Mouse (Mus musculus) bone marrow macrophage, adult 2 months (primary cell): ENCODE data around the gene Pla2g4a. TPM values are rescaled to one million over a fixed set of nuclear protein-coding genes. Genes with fewer than 3 reads are reported as not detected.

ENCODE experiments used
- H3K27ac ChIP-seq: 2 replicates; pipeline ENCODE4 v1.5.1; 2012; ENCODE audit warnings: low read depth, low read length; ENCODE audit not compliant: insufficient read depth
- H3K4me1 ChIP-seq: 2 replicates; pipeline ENCODE4 v1.6.1; 2012; ENCODE audit warnings: low read length; ENCODE audit not compliant: control insufficient read depth, insufficient read depth
- H3K4me3 ChIP-seq: 2 replicates; pipeline ENCODE4 v1.5.1; 2012; ENCODE audit warnings: mild to moderate bottlenecking, low read length, moderate library complexity; ENCODE audit not compliant: insufficient read depth
- CTCF ChIP-seq: IDR thresholded peaks from 2 replicates; pipeline ENCODE4 v1.5.1; 2012; ENCODE audit warnings: low read depth, mild to moderate bottlenecking, low read length, moderate library complexity
- POLR2A ChIP-seq: IDR thresholded peaks from 2 replicates; pipeline ENCODE4 v1.6.1; 2012; ENCODE audit warnings: mild to moderate bottlenecking, low read depth, low read length, borderline replicate concordance
- polyA plus RNA-seq: library from polyadenylated mRNA; stranded (reverse); fragments of >200 nt; gene quantifications from 2 replicates; pipeline ENCODE4 v1.2.4, GENCODE M21; 2012; ENCODE audit not compliant: missing spikeins, insufficient read depth, insufficient read length

Pla2g4a gene
- polyA plus RNA-seq, 1 experiment = 27.1 TPM

DNA sequence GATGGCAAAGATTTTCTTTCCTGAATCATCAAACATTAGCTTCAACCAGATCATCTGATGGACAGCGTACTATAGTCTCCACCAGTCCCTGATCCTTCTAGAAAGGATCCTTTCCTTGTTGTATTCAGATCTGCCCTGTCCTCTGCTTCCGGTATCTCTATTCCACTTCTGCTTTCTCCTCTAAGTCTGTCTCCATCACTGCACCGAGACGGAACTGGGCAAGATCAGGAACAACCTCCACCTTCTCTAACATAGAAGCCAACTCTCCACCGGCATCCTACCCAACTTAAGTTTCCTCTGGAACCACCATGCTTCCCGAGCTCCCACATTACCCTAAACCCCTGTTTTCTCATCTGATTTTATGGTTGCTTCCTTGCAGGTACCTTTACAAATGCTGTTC lies 7.1 kb downstream of the Pla2g4a start:
- TF ChIP-seq CTCF (no peak), POLR2A (no peak)
- H3K4me1 ChIP-seq = peaks cover 51% of the 10 kb centered on the region
- no peak overlapping the region for H3K4me3 ChIP-seq
- H3K27ac ChIP-seq = peak overlapping the region; percentile 59

DNA sequence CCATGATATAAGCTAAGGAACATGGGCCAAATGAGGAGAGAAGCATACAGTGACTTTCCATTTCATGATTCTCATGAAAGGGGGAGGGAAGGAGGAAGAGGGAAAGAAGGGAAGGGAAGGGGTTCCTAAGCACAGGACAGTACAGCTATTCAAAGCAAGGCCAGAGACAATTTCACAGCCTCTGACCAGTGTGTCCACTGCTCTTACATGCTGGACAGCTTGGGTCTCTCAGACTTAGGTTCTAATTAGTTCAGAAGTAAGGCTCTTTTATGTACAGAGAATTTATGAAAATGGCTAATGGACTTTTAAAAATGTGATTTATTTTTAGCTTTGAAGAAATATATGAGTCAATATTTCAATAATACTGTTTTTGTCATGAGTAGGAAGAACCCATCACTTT lies 9.0 kb downstream of the Pla2g4a start:
- no peak for TF ChIP-seq POLR2A
- no peak for TF ChIP-seq CTCF
- Histone ChIP-seq H3K27ac (0 out of 2 replicates have a peak overlapping the region, but pooled peaks have one; percentile 19), H3K4me1 (peaks cover 61% of the 10 kb centered on the region), H3K4me3 (no peak overlapping the region)

DNA sequence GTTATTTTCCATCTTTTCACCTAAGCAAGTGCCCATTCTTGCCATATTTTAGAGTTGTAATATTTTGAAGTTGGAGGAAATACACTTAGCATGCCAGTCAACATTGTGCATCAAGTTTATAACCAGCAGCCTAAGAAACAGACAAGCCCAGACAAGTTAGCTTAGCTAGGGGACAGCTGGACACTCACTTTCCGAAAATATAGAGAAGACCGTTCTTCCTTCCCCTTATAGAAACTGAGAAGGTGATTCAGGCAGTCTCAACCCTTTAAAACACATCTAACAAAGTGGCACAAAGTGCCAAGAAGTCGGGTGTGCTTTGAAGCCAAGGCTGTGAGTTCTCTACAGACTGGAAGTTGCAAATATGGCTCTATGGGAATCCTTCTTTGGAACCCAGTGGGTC lies 10.4 kb downstream of the Pla2g4a start:
- no peak for TF ChIP-seq CTCF
- Histone ChIP-seq H3K4me3 (no peak overlapping the region), H3K27ac (peak overlapping the region; percentile 78), H3K4me1 (peaks cover 60% of the 10 kb centered on the region)

DNA sequence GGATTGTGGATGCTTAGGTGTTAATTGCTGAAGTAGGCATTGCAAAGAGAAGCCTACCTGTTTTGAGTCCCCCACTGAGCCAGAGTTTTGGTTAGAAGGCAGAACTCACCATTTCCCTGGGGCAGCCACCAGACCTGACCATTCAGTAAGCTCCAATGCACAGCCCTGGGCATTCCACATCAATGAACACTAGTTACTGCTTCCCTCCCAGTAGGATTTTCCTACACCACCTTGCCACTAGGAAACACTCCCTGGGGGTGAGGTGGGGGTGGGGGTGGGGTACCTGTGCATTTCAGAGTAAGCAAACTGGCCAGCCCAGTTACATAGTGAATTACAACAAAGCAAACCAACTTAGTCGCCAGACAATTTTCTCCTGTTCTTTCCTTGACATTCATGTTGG lies 10.8 kb downstream of the Pla2g4a start:
- no peak overlapping the region for H3K4me3 ChIP-seq
- H3K4me1 ChIP-seq = peaks cover 60% of the 10 kb centered on the region
- H3K27ac ChIP-seq = peak overlapping the region; percentile 78
- TF ChIP-seq CTCF (no peak), POLR2A (no peak)

DNA sequence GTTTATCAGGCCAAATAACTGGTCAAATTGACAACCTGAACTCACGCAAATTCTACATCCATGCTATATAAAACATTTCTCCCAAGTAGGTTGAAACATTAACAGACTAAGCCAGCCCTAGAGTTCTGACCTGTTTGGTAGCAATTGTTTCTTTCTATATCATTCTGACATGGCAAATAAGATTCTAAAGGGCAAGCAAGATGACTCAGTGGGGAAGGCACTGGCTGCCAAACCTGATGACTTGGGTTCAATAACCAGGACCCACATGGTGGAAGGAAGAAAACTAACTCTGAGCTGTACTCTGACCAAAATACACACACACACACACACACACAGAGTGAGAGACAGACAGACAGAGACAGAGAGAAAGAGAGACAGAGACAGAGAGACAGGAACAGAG lies 11.8 kb downstream of the Pla2g4a start:
- H3K27ac ChIP-seq = peak overlapping the region; percentile 78
- TF ChIP-seq POLR2A (no peak), CTCF (no peak)
- H3K4me3 ChIP-seq = no peak overlapping the region
- H3K4me1 ChIP-seq = peaks cover 58% of the 10 kb centered on the region

DNA sequence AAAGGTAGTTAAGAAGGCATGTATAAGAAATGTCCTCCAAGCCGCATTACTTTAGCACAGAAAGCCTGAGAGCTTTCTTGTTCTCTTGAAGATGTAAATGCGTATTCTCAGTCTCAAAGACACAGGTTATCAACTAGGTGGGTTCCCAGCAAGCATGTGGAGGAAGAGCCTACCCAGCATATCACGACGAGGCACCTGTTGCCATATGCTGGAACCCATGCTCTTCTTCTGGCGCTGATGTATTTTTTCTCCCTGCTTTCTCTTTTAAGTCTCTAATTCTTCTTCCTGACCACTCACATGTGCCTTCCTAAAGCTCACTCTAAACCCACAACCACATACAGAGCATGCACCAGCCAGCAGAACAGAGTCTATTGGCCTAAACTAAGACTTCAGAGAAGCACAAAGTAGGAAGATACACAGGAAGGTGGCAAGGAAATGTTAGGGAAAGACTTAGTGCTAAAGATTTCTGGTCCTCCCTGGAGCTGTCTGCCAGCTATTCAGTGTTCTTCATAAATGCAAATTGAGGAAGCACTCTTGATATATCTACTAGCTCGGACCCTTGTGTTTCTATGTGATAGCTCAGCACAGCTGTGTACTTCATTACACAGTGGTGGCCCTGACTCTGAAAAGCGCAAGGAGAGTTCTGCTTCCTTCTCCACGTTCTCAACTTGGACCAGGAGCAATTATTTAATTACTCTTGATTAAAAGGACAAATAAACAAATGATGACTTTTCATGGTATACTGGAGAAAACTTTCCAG lies 12.8 kb downstream of the Pla2g4a start:
- TF ChIP-seq CTCF = no peak
- TF ChIP-seq POLR2A = no peak

DNA sequence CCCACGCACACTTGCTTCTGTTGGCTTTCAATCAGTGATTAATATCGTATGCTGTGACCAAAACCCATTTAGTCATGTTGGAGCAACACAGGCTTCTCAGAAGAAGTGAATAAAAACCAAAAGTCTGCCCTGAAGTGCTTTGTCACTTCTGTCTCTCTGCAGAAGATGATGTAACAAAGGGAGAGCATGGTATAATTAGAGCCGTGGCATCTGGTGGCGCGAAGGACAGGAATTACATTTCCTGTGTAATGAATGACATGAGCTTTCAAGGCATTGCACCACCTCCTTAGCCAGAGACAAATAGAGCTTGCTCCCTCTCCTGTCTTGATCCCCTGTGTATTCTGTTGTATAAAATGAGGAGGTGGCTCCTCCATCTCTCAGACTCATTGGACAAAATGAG lies 14.1 kb downstream of the Pla2g4a start:
- TF ChIP-seq CTCF = no peak
- no peak for TF ChIP-seq POLR2A
- peak overlapping the region; percentile 80 for H3K27ac ChIP-seq
- peaks cover 56% of the 10 kb centered on the region for H3K4me1 ChIP-seq
- H3K4me3 ChIP-seq = peak overlapping the region; percentile 50

More for the DNA sequence above, 12.8 kb downstream of the Pla2g4a start:
- H3K27ac ChIP-seq = peak overlapping the region; percentile 66
- peaks cover 57% of the 10 kb centered on the region for H3K4me1 ChIP-seq
- H3K4me3 ChIP-seq = no peak overlapping the region

DNA sequence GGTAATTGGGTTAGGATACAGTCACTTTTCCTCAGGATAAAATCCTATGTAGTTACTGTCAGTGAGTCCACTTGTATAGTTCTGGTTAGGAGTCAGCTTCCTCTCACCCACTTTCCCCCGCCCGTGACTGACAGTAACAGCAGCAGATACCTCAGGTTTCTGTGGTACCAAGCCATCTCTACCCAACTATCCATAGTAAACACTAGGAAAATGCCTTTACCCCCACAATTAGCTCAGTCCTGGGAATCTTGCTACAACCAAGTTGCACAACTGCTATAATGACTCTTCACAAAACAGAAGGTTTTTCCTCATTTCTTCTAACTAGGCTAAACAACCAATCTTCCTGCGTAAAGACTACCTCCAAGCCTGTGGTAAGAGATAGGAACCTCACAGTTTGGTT lies 14.7 kb downstream of the Pla2g4a start:
- peaks cover 59% of the 10 kb centered on the region for H3K4me1 ChIP-seq
- TF ChIP-seq CTCF (no peak), POLR2A (no peak)
- H3K4me3 ChIP-seq = no peak overlapping the region
- H3K27ac ChIP-seq = peak overlapping the region; percentile 80

DNA sequence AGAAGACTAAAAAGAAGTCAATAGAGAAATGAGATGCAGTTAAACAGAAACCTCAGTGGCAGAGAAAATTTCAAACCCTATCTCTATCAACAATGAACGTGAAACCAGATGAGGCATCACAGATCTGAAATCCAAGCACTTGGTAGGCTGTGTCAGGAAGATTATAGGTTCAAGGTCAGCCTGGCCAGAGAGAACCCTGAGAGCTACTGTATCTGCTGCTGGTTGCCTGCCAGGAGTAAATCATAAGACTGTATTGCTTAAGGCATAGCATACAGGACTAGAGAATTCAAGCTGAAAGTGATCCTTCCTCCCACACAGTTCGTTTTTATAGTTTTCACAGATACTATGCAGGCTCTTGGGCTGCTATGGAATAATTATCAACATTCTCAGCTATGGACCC lies 17.5 kb downstream of the Pla2g4a start:
- Histone ChIP-seq H3K4me1 (peaks cover 55% of the 10 kb centered on the region), H3K27ac (peak overlapping the region; percentile 39), H3K4me3 (no peak overlapping the region)
- no peak for TF ChIP-seq POLR2A
- no peak for TF ChIP-seq CTCF

DNA sequence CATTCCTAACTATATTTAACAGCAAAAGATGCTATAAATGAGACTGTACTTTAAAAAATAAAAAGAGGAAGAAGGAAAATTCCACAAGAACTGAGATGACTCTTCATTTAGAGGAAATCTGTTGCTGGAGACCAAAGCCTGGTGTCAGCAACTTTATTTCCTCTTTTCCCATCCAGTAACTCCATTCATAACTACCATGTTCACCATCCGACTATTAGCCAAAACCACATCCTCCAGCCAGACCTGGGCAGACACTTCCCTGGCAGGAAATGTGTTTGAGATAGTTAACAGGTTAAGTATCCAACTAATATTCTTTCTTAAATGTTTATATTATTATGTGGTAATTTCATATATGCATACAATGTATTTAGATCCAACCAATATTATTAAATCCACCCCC lies 20.8 kb downstream of the Pla2g4a start:
- peak overlapping the region; percentile 95; the same call in 1 of the 2 replicates for H3K27ac ChIP-seq
- H3K4me3 ChIP-seq = no peak overlapping the region
- TF ChIP-seq POLR2A (no peak), CTCF (no peak)
- H3K4me1 ChIP-seq = peaks cover 51% of the 10 kb centered on the region
